Mouse (Mus musculus) embryonic facial prominence, embryonic 12.5 days (tissue): ENCODE data around the gene Stab1. TPM values are rescaled to one million over a fixed set of nuclear protein-coding genes. Genes with fewer than 3 reads are reported as not detected.

Experiments
- ATAC-seq: fragments of 200-750 bp; cut with Nextera tagmentation; 2 replicates; pipeline ENCODE4 v1.8.0; 2017; ENCODE audit not compliant: insufficient number of reproducible peaks, insufficient read depth, low FRiP score, low TSS enrichment
- H3K27ac ChIP-seq: fragments of 300-500 bp; sonication (generic); 2 replicates; pipeline ENCODE4 v1.5.1; 2016; ENCODE audit warnings: mild to moderate bottlenecking
- H3K27me3 ChIP-seq: fragments of 300-500 bp; sonication (generic); 2 replicates; pipeline ENCODE4 v1.6.1; 2016; ENCODE audit warnings: mild to moderate bottlenecking, moderate library complexity
- H3K36me3 ChIP-seq: fragments of 300-500 bp; sonication (generic); 2 replicates; pipeline ENCODE4 v1.6.1; 2016; ENCODE audit warnings: mild to moderate bottlenecking
- H3K4me1 ChIP-seq: fragments of 300-500 bp; sonication (generic); 2 replicates; pipeline ENCODE4 v1.6.1; 2016
- H3K4me2 ChIP-seq: fragments of 300-500 bp; sonication (generic); replicated peaks from 2 replicates; pipeline ENCODE4 v1.6.1; 2016; ENCODE audit warnings: mild to moderate bottlenecking, moderate library complexity
- H3K4me3 ChIP-seq: fragments of 300-500 bp; sonication (generic); 2 replicates; pipeline ENCODE4 v1.5.1; 2016; ENCODE audit warnings: mild to moderate bottlenecking
- H3K9ac ChIP-seq: fragments of 300-500 bp; sonication (generic); 2 replicates; pipeline ENCODE4 v1.6.1; 2016; ENCODE audit warnings: mild to moderate bottlenecking, moderate library complexity
- H3K9me3 ChIP-seq: fragments of 300-500 bp; sonication (generic); 2 replicates; pipeline ENCODE4 v1.6.1; 2016; ENCODE audit warnings: mild to moderate bottlenecking, moderate library complexity
- WGBS: fragments of 180-500 bp; shearing (Covaris S2); methylation state at CpG from one replicate; pipeline ENCODE4 v1.1.7; 2016; 5-methylcytosine and 5-hydroxymethylcytosine counted together
- polyA plus RNA-seq: library from polyadenylated mRNA; unstranded; fragments of >200 nt; fragmentation: Nextera tagmentation; extraction: Ambion mirVana; gene quantifications from 2 replicates; pipeline ENCODE4 v1.2.1, GENCODE M21; 2016

Stab1 gene
- polyA plus RNA-seq, 1 experiment from 2014 or later, result 28.4 TPM

GRCm38 (mm10) chr14:31135495-31136410, 32.7 kb downstream of the Stab1 start:
- no peak overlapping the region for H3K9ac ChIP-seq
- H3K27me3 ChIP-seq, result no peaks in the 10 kb centered on the region
- H3K27ac ChIP-seq, result no peak overlapping the region
- no peak overlapping the region for H3K4me3 ChIP-seq
- no peaks in the 10 kb centered on the region for H3K9me3 ChIP-seq
- H3K4me1 ChIP-seq, result peaks cover 26% of the 10 kb centered on the region
- no peak overlapping the region for H3K4me2 ChIP-seq
- no peak for ATAC-seq
- WGBS, result 91% methylated on average over 34 of the region's 34 CpGs
- peaks cover 69% of the 10 kb centered on the region for H3K36me3 ChIP-seq

- peaks cover 55% of the 10 kb centered on the region for H3K36me3 ChIP-seq
- ATAC-seq, result no peak
- H3K27me3 ChIP-seq, result no peaks in the 10 kb centered on the region
- no peaks in the 10 kb centered on the region for H3K9me3 ChIP-seq
- H3K4me1 ChIP-seq, result peaks cover 34% of the 10 kb centered on the region
- no peak overlapping the region for H3K27ac ChIP-seq
- no peak overlapping the region for H3K9ac ChIP-seq
- 89% methylated on average over 25 of the region's 25 CpGs for WGBS
- H3K4me2 ChIP-seq, result no peak overlapping the region
- H3K4me3 ChIP-seq, result no peak overlapping the region
These were observed 34.1 kb downstream of the Stab1 start for GRCm38 (mm10) chr14:31134015-31135000.

GRCm38 (mm10) chr14:31133023-31133665, 35.3 kb downstream of the Stab1 start:
- no peaks in the 10 kb centered on the region for H3K9me3 ChIP-seq
- peak overlapping the region; percentile 60; the same call in 1 of the 2 replicates for H3K27ac ChIP-seq
- peaks cover 43% of the 10 kb centered on the region for H3K36me3 ChIP-seq
- H3K9ac ChIP-seq, result 0 out of 2 replicates have a peak overlapping the region, but pooled peaks have one; percentile 8
- H3K27me3 ChIP-seq, result no peaks in the 10 kb centered on the region
- peak overlapping the region; percentile 84 for H3K4me2 ChIP-seq
- no peak for ATAC-seq
- 76% methylated on average over 11 of the region's 11 CpGs for WGBS
- peaks cover 36% of the 10 kb centered on the region for H3K4me1 ChIP-seq
- H3K4me3 ChIP-seq, result no peak overlapping the region

- no peak for ATAC-seq
- no peaks in the 10 kb centered on the region for H3K27me3 ChIP-seq
- peak overlapping the region; percentile 84 for H3K4me2 ChIP-seq
- no peak overlapping the region for H3K27ac ChIP-seq
- H3K9ac ChIP-seq, result peak overlapping the region; percentile 94
- 84% methylated on average over 7 of the region's 7 CpGs for WGBS
- peaks cover 37% of the 10 kb centered on the region for H3K36me3 ChIP-seq
- H3K4me1 ChIP-seq, result peaks cover 39% of the 10 kb centered on the region
- H3K9me3 ChIP-seq, result no peaks in the 10 kb centered on the region
- peak overlapping the region; percentile 99 for H3K4me3 ChIP-seq
These were observed 35.9 kb downstream of the Stab1 start for GRCm38 (mm10) chr14:31132491-31132975.

- Histone ChIP-seq H3K9ac (peak overlapping the region; percentile 94), H3K9me3 (no peaks in the 10 kb centered on the region), H3K27me3 (no peaks in the 10 kb centered on the region), H3K27ac (0 out of 2 replicates have a peak overlapping the region, but pooled peaks have one; percentile 84), H3K36me3 (peaks cover 33% of the 10 kb centered on the region), H3K4me1 (peaks cover 44% of the 10 kb centered on the region), H3K4me3 (peak overlapping the region; percentile 99), H3K4me2 (peak overlapping the region; percentile 84)
- no peak for ATAC-seq
- 8% methylated on average over 6 of the region's 6 CpGs for WGBS
These were observed 36.4 kb downstream of the Stab1 start for GRCm38 (mm10) chr14:31132031-31132430.

- Histone ChIP-seq H3K4me1 (peaks cover 47% of the 10 kb centered on the region), H3K9ac (peak overlapping the region; percentile 94), H3K27me3 (no peaks in the 10 kb centered on the region), H3K27ac (peak overlapping the region; percentile 84), H3K9me3 (no peaks in the 10 kb centered on the region), H3K4me3 (peak overlapping the region; percentile 99), H3K36me3 (peaks cover 26% of the 10 kb centered on the region), H3K4me2 (peak overlapping the region; percentile 84)
- ATAC-seq, result peak; percentile 11
- under 1% methylated on average over 36 of the region's 43 CpGs for WGBS
These were observed 37.1 kb downstream of the Stab1 start for GRCm38 (mm10) chr14:31131272-31131821.

GRCm38 (mm10) chr14:31130236-31131220, 37.9 kb downstream of the Stab1 start, which contains the start of gene Nt5dc2:
Gene Nt5dc2, plus strand, starts transcription at chr14:31131053.
- peaks cover 52% of the 10 kb centered on the region for H3K4me1 ChIP-seq
- no peaks in the 10 kb centered on the region for H3K9me3 ChIP-seq
- peak within 1 kb of the TSS; percentile 84 for H3K27ac ChIP-seq
- H3K27me3 ChIP-seq, result no peaks in the 10 kb centered on the region
- peak within 1 kb of the TSS; percentile 99 for H3K4me3 ChIP-seq
- H3K36me3 ChIP-seq, result peaks cover 18% of the 10 kb centered on the region
- peak within 1 kb of the TSS; percentile 84 for H3K4me2 ChIP-seq
- 8% methylated on average over 35 of the region's 63 CpGs for WGBS
- peak; percentile 80 for ATAC-seq
- peak within 1 kb of the TSS; percentile 94 for H3K9ac ChIP-seq

- no peak overlapping the region for H3K9ac ChIP-seq
- ATAC-seq, result no peak
- 66% methylated on average over 15 of the region's 15 CpGs for WGBS
- peak overlapping the region; percentile 70 for H3K4me3 ChIP-seq
- no peaks in the 10 kb centered on the region for H3K9me3 ChIP-seq
- H3K27me3 ChIP-seq, result no peaks in the 10 kb centered on the region
- peaks cover 8% of the 10 kb centered on the region; the same call in 1 of the 2 replicates for H3K36me3 ChIP-seq
- H3K4me2 ChIP-seq, result peak overlapping the region; percentile 91
- peaks cover 62% of the 10 kb centered on the region for H3K4me1 ChIP-seq
- peak overlapping the region; percentile 84 for H3K27ac ChIP-seq
These were observed 38.9 kb downstream of the Stab1 start for GRCm38 (mm10) chr14:31129326-31130235.

GRCm38 (mm10) chr14:31128826-31129219, 39.6 kb downstream of the Stab1 start, which contains the start of gene Smim4:
Gene Smim4, minus strand, starts transcription at chr14:31128956.
- H3K4me1 ChIP-seq, result peaks cover 57% of the 10 kb centered on the region

More at GRCm38 (mm10) chr14:31128826-31129219, 39.6 kb downstream of the Stab1 start, which contains the start of gene Smim4:
- peaks cover 5% of the 10 kb centered on the region; the same call in 1 of the 2 replicates for H3K36me3 ChIP-seq
- under 1% methylated on average over 33 of the region's 33 CpGs for WGBS
- no peaks in the 10 kb centered on the region for H3K27me3 ChIP-seq
- peak within 1 kb of the TSS; percentile 68 for H3K9ac ChIP-seq
- H3K4me3 ChIP-seq, result peak within 1 kb of the TSS; percentile 70
- peak within 1 kb of the TSS; percentile 91 for H3K4me2 ChIP-seq
- peak within 1 kb of the TSS; percentile 84 for H3K27ac ChIP-seq
- peak; percentile 93 for ATAC-seq
- H3K9me3 ChIP-seq, result no peaks in the 10 kb centered on the region
